Mouse (Mus musculus) c-Kit-positive CD71-negative TER-119-negative erythroid progenitor cells, embryonic 14.5 days (primary cell): ENCODE data around the gene Gk2.

ENCODE experiments used
- DNase-seq: peaks from one replicate; pipeline ENCODE4 v3.0.0-alpha.2; 2013; ENCODE audit warnings: low read depth

Gene Gk2

GRCm38 (mm10) chr5:97456816-97457215 is at the start of gene Gk2:
Gene Gk2, minus strand, starts transcription at chr5:97457021.
- no peak for DNase-seq

GRCm38 (mm10) chr5:97498041-97498440 is 41.2 kb upstream of the Gk2 start:
- no peak for DNase-seq

DNA sequence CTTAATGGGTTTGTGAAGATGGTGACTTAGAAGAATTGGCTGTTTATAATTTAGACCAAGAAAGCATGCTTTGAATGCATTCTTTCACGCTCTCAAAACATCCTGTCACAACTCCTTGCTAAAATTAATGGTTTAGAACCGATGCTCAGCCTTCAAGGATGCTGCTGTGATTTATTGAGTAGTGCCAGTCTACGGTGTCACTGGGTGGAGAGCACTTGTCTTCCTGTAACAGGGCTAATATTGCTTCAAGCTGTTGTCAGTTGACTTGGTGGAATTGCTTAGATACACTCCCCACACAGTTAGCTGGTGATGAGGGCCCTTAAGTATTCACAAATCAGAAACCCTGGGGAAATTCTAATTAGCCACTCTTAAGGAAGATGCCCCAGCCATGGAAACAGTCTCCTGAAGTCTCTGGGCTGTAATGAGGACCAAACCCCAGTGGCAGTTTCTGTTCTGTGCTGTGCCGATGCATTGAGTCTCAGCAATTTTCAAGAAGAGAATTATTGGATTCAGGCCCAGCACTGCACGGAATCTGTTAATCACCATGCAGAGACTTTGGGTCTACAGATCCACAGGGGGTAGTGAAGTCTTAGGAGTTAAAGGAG is 38.8 kb upstream of the Gk2 start:
- no peak for DNase-seq

- DNase-seq, result no peak
These were observed 36.6 kb upstream of the Gk2 start for GRCm38 (mm10) chr5:97493421-97493820.

- DNase-seq, result no peak
These were observed 29.3 kb upstream of the Gk2 start for GRCm38 (mm10) chr5:97486141-97486540.

- DNase-seq, result no peak
These were observed 23.2 kb upstream of the Gk2 start for GRCm38 (mm10) chr5:97479991-97480390.

- DNase-seq, result no peak
These were observed 10.4 kb upstream of the Gk2 start for GRCm38 (mm10) chr5:97467246-97467645.

DNA sequence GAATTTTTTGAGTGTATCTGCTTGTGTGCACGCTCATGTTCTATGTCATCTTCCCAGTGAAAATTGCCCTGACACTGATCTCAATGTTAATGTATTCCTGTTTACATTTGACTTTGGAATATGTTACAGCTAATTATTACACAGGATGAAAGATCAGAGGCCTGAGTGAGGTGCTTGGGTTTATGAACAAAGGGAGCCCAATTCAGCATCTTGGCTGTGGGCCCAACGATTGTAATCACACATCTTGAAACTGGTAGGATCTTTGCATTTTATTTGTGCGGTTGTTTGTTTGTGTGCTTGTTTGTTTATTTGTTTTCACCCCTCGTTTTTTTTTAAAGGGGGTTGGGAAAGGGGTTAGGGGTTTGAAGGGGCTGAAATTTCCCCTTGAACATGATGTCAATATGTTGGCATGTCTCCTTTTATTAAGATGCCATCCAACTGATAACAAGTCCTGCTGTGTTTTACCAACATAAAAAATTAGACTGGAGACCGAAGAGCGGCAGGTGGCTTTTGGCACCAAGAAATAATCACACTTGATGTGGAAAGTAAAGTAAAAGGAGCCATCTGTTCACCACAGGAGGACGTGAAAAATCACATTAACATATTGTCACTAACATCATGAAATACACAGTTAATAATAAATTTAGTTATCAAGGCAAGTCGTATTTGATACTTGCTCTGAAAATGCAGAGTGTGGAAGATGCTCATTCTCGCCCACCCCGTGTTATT is 9.8 kb upstream of the Gk2 start:
- no peak for DNase-seq

DNA sequence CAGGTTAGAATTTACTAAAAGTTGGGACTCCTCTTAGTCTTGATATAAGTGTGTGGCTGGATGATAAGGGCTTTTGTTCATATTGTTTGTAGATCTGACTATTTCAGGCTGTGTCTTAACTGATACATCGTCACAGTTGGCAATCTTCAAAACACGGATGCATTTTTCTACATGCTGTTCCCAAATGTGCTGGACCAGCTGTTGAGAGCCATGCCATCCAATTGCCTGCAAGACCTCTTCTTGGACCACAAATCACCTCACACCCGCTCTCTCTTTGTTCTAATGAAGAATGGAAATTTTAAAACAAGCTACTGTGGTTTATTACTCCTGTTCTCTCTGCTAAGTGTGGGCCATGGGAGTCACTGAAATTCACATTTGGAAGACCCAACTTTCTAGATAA is 9.1 kb upstream of the Gk2 start:
- DNase-seq, result no peak

DNA sequence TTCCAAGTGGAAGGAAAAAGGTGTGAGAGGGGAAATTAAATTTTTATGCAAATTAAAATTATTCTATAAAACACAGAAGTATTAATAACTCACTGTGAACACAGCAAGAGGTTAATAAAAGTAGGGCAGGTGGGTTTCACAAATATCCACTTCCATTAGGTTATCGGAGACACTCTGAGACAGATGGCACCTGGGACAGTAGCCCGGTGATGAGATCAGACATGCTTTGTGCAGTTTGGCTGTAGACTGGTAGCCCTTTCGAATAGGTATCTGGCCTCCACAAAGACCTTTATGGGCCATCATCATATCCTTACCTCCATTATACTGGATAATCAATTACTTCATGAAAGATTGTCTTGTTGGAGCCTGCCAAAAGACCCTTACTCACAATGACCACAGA is 6.0 kb upstream of the Gk2 start:
- no peak for DNase-seq

GRCm38 (mm10) chr5:97451451-97451850 is 5.4 kb downstream of the Gk2 start:
- DNase-seq, result no peak

GRCm38 (mm10) chr5:97444191-97444590 is 12.6 kb downstream of the Gk2 start:
- DNase-seq, result no peak

DNA sequence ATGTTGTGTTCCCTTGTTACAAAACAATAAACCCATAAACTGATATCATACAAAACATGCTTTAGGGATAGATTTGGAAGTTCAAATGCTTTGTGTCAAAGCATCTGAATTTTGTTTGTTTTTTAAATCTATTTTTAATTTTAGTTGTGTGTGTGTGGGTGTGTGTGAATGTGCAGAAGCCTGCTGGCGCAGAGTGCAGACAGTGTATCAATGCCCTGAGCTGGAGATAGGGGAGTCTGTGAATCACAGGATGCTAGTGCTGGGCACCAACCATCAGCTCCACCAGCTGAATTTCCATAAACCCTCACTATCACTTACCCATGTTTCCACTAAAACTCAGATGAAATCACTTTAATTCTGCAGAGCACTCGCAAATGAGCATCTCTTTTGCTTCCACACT is 24.3 kb downstream of the Gk2 start:
- DNase-seq, result no peak

DNA sequence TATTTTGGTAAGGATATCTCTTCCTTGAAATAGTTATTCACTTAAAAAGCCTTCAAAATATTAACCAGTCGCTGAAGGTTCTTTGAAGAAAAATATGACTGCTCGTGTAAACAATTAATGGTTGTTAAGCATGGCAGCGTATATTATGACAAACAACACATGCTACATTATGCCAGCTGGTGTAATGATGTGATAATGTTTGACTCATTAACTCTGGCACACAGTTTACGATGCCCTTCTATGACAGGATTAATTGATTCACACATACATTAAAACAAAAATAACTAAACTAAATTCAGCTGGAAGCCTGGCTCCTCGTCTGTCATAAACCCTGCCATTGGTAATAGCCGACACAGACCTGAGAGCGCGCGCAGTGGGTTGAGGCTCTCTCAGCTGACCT is 26.8 kb downstream of the Gk2 start:
- no peak for DNase-seq

- DNase-seq, result no peak
These were observed 35.2 kb downstream of the Gk2 start for GRCm38 (mm10) chr5:97421669-97422068.

GRCm38 (mm10) chr5:97417185-97417584 is 39.6 kb downstream of the Gk2 start:
- DNase-seq, result no peak

- no peak for DNase-seq
These were observed 41.0 kb downstream of the Gk2 start for GRCm38 (mm10) chr5:97415837-97416236.

DNA sequence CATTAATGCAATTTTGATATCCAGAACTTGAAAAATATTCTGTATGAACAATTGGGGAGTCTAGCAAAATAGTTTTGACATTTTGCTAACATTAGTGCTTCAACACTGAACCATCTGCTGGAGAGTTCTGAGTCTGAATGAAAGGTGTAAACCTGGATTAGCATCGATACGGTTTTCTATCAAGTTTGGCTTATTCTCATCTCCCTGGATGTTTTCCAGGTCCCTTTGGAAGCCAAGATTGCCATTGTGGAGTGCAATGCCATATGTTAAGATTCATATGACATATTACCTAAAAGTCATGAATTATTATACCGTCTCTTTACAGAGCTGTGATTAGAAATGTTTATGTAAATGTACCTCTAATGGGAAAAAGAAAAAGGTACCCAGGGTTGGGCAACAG is 43.1 kb downstream of the Gk2 start:
- DNase-seq, result no peak

DNA sequence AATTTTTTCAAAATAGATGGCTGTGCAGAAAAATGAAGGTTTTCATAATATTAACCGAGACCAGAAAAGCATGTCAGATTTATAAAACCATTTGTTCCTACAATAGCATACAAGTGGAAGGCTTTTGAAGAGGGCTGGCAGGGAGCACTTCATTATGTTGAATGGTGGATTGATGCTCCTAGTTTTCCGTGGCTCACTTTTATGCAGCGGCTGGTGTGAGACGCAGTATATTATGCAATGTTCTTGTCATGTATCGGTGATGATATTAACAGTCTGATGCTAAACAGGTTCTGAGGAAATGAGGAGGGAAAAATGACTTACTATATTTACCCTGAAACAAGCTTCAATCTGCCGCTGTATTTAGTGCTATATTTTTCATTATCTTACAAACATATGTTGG is 46.6 kb downstream of the Gk2 start:
- no peak for DNase-seq

DNA sequence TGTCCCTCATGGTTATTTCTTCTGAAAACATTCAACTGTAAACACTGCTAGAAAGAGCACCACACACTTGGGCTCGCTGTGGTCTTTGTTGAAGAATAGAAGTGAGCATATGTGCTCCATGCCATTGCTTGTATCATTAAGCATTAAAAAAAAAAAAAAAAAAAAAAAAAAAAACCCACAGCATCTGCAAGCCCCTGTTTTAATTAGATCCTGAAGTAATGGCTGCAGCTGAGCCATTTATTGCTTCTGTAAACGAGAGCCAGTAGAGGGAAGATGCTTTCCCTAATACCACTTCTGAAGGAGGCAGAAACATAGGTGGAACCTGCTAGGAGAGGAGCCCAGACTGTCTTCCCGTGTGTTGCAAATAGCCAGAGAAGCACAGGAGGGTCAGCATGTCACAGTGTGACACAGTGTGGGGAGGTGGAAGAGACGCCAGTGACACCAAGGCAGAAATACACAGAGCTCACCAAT is 47.6 kb downstream of the Gk2 start:
- DNase-seq, result no peak
